Mouse (Mus musculus): ENCODE results near the gene Slc4a8.

DNA sequence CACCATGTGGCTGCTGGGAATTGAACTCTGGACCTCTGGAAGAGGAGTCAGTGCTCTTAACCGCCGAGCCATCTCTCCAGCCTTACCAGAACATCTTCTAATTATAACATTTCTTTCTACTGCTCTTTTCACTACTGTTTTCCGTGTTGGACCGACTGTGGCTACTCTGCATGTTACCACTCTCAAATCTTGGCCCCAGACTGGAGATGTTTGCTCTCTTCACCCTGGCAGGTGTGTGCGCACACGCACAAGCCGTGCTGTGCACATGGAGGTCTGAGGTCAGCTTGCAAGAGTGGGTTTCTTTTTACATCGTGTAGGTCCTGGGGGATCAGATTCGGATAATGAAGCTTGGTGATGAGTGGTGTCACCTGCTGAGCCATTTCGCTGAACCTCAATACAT, 2.3 kb upstream of the Slc4a8 start:
- TF ChIP-seq FLI1 (IDR thresholded peaks at IDR 0.05; ENCODE audit: low read length) = no peak
- no peak for TF ChIP-seq GATA1 (IDR thresholded peaks at IDR 0.05; ENCODE audit: borderline replicate concordance, low read length)

Measured in megakaryocyte, embryonic 14.5 days (primary cell).